Mouse (Mus musculus): Measurements from ENCODE around the gene S100a5.

DNA sequence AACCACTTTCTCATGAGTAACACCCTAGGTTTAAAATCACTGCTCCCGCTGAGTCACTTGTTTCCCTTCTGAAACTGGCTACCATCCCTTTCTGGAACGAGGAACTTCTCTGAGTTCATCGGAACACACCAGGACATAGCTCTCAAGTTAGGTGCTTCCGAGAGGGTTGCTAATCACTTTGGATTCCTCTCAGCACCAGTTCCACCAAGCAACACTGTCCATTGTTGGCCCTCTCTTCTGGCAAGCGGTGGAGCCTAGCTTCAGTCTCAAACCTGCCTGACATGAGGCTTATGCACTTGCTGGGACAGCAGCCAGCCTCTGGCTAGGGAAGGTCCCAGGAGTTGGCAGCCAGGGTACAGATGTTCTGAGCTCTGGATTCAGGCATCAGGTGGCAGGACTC lies 33.6 kb upstream of the S100a5 start:
- TF ChIP-seq GATA1 (IDR thresholded peaks at IDR 0.05; ENCODE audit: borderline replicate concordance, low read length) (no peak), FLI1 (IDR thresholded peaks at IDR 0.05; ENCODE audit: low read length) (no peak)
